Mouse (Mus musculus) thymus, adult 2 months (tissue): ENCODE results near the gene Mipol1.

Source experiments
- CTCF ChIP-seq: fragments of 200-500 bp; IDR thresholded peaks from 2 replicates; pipeline ENCODE4 v1.5.1; 2012; ENCODE audit warnings: mild to moderate bottlenecking, control low read depth, low read length, moderate library complexity, borderline replicate concordance; ENCODE audit not compliant: control insufficient read depth, poor library complexity, insufficient read depth; ENCODE audit errors: extremely low read depth
- POLR2A ChIP-seq: fragments of 200-500 bp; IDR thresholded peaks from 2 replicates; pipeline ENCODE4 v1.6.1; 2012; ENCODE audit warnings: mild to moderate bottlenecking, low read length, control low read depth, moderate library complexity; ENCODE audit not compliant: control insufficient read depth, poor library complexity, insufficient read depth; ENCODE audit errors: extremely low read depth

GRCm38 (mm10) chr12:57186126-57186525, 44.1 kb upstream of the Mipol1 start:
- no peak for TF ChIP-seq CTCF
- no peak for TF ChIP-seq POLR2A
